Mouse (Mus musculus) cortical plate, adult 2 months (tissue): ENCODE measurements around the gene Adad2.

Source experiments
- CTCF ChIP-seq: fragments of 200-500 bp; IDR thresholded peaks from 2 replicates; pipeline ENCODE4 v1.5.1; 2011; ENCODE audit warnings: mild to moderate bottlenecking, control low read depth, low read length; ENCODE audit not compliant: insufficient read depth; ENCODE audit errors: extremely low read depth
- POLR2A ChIP-seq: fragments of 200-500 bp; IDR thresholded peaks from 2 replicates; pipeline ENCODE4 v1.6.1; 2011; ENCODE audit warnings: mild to moderate bottlenecking, low read length, control low read depth; ENCODE audit not compliant: insufficient read depth; ENCODE audit errors: extremely low read depth

GRCm38 (mm10) chr8:119603771-119604170 is 8.8 kb upstream of the Adad2 start:
- TF ChIP-seq POLR2A (no peak), CTCF (no peak)
